Mouse (Mus musculus) lung, adult 2 months (tissue): ENCODE measurements around the gene Dusp1.

Experiments
- CTCF ChIP-seq: fragments of 200-500 bp; IDR thresholded peaks from 2 replicates; pipeline ENCODE4 v1.5.1; 2011; ENCODE audit warnings: mild to moderate bottlenecking, low read length, control low read depth; ENCODE audit not compliant: insufficient read depth
- POLR2A ChIP-seq: fragments of 200-500 bp; IDR thresholded peaks from 2 replicates; pipeline ENCODE4 v1.6.1; 2011; ENCODE audit warnings: low read depth, mild to moderate bottlenecking, control low read depth, low read length, borderline replicate concordance; ENCODE audit errors: extremely low read depth

DNA sequence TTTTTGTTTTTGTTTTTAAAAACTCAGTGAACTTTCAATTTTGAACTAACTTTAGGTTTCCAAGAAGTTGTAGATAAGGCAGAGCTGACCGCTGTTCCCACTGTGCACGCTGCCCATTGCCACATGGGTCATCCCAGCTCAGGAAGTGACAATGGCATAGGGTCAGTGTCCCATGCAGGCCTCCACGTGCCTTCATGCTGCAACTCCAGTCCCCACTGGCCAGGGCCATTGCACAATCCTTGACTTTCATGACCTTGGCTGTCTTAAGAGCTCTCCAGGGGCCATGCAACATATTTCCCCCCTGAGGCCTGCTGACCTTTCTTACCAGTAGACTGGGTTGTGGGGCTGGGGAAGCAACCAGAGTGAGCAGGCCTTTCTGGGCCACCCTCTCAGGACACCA is 9.4 kb upstream of the Dusp1 start:
- no peak for TF ChIP-seq CTCF
- no peak for TF ChIP-seq POLR2A
